Mouse (Mus musculus) cortical plate, adult 2 months (tissue): ENCODE results near the gene Mpc1. TPM values are rescaled to one million over a fixed set of nuclear protein-coding genes. Genes with fewer than 3 reads are reported as not detected.
"Not testable (repeated sequence)": the region's sequence is repeated elsewhere in the genome, so short reads cannot be mapped to it uniquely, and the experiment has no call there.

ENCODE experiments used
- H3K27ac ChIP-seq: fragments of 200-500 bp; 2 replicates; pipeline ENCODE4 v1.5.1; 2012; ENCODE audit warnings: low read length, control low read depth, inconsistent platforms; ENCODE audit not compliant: insufficient read depth
- H3K4me1 ChIP-seq: fragments of 200-500 bp; 2 replicates; pipeline ENCODE4 v1.6.1; 2011; ENCODE audit warnings: low read length; ENCODE audit not compliant: control insufficient read depth, insufficient read depth
- H3K4me3 ChIP-seq: fragments of 200-500 bp; 2 replicates; pipeline ENCODE4 v1.5.1; 2011; ENCODE audit warnings: mild to moderate bottlenecking, low read length, control low read depth; ENCODE audit not compliant: insufficient read depth
- CTCF ChIP-seq: fragments of 200-500 bp; IDR thresholded peaks from 2 replicates; pipeline ENCODE4 v1.5.1; 2011; ENCODE audit warnings: mild to moderate bottlenecking, control low read depth, low read length; ENCODE audit not compliant: insufficient read depth; ENCODE audit errors: extremely low read depth
- POLR2A ChIP-seq: fragments of 200-500 bp; IDR thresholded peaks from 2 replicates; pipeline ENCODE4 v1.6.1; 2011; ENCODE audit warnings: mild to moderate bottlenecking, low read length, control low read depth; ENCODE audit not compliant: insufficient read depth; ENCODE audit errors: extremely low read depth
- polyA plus RNA-seq: library from polyadenylated mRNA; depleted of rRNA; stranded (reverse); fragments of >200 nt; gene quantifications from 2 replicates; pipeline ENCODE4 v1.2.3, GENCODE M21; 2012

The Mpc1 gene
- polyA plus RNA-seq, 1 experiment = 433 TPM

DNA sequence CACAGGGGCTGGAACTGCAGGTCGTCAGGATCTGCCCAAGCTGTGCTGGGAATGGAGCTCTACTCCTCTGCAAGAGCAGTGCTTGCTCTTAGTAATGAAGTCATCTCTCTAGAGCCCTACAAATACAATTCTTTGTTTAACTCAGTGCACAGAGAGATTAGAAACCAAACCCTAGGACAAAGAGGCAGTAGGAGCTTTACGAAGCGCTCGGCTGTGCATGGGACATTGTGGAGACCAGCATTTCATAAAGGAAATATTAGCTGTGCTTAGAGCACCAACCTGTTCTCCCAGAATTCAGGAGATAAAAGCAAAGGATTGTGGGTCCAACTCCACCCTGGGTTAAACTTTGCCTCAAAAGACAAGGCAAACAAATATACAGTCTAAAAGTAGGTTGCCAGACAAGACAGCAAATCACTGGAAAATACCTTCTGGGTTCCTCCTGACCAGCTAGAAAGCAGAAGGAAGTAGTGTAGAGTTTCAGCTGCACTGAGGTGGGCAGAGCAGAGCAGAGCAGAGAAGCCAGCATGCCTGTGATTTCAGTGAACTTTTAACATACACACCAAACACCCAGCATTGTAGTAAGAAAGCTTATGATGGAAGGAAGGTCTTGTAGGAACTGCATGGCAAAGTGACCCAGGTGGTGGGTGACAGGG, 36.5 kb upstream of the Mpc1 start:
- no peak overlapping the region for H3K4me3 ChIP-seq
- TF ChIP-seq POLR2A (no peak), CTCF (no peak)
- no peak overlapping the region for H3K27ac ChIP-seq
- H3K4me1 ChIP-seq = no peaks in the 10 kb centered on the region

DNA sequence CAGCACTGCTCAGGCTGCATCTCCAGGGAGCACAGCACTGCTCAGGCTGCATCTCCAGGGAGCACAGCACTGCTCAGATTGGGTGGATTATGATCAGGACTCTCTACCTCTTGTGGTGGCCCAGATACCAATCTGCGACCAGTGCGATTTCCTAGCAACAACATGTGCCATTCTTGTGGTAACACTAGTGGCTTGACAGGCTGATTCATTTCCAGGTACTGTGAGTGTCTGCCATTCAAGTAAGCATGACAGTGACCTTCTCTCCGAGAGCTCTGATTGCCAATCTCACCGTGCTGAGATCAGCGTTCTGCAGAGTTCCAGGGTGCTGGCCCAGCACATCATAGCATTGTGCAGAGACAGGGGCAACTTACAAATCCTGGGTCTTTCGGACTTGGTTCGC, 31.0 kb upstream of the Mpc1 start:
- Histone ChIP-seq H3K4me3 (no peak overlapping the region), H3K27ac (no peak overlapping the region), H3K4me1 (no peaks in the 10 kb centered on the region)
- TF ChIP-seq CTCF (no peak), POLR2A (no peak)

DNA sequence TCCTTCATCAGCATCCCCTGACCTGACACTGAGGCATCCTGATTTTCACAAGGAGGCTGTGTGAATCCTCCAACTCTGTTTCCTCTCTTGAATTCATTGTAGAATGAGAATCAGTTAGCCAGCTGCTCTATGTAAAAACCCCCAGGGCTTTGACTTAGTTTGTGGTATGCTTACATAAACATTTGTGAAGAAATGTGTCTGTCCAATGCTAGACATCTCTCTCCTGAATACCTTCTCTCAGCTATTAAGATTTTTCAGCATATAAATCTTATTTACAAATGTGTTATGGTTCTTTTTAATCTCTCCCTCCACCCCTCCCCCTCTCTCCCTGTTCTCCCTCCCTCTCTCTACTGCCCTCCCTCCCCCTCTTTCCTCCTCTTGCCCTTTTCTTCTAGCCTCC, 28.4 kb upstream of the Mpc1 start:
- no peaks in the 10 kb centered on the region for H3K4me1 ChIP-seq
- TF ChIP-seq POLR2A = no peak
- TF ChIP-seq CTCF = no peak
- H3K27ac ChIP-seq = no peak overlapping the region
- no peak overlapping the region for H3K4me3 ChIP-seq

DNA sequence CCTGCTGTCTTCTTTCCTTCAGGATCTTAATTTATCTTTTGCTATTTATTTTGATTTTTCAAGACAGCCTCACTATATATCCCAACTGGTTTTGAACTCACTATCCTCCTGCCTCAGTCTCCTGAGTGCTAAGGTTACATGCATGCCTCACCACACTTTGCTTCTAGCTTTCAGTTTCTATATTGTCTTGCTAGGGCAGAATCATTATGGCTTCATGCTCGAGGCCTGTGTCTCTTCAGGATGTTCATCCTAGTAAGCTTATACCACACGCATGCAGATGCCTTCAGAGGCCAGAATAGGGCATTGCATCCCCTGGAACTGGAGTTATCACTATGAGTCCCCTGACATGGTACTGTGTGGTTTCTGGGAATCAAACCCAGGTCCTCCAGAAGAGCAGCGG, 27.8 kb upstream of the Mpc1 start:
- TF ChIP-seq POLR2A (no peak), CTCF (no peak)
- Histone ChIP-seq H3K4me3 (no peak overlapping the region), H3K27ac (no peak overlapping the region), H3K4me1 (no peaks in the 10 kb centered on the region)

DNA sequence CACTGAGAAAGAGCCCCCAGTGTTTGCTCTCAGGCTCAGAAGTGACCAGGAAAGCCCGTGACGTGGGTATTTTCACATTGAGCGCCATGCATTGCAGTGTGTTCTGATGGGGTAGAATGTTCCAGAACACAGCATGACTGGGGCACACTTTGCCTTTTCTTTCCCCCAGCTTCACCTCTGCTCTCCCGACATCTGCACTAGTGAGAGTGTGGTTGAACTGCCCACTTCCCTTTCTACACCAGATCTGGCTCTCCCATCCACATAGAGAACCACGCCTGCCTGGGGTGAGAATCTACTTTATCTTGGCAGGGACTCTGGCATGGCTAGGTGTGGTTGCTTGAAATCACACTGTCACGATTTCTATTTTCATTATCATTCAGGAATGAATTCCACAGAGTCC, 27.1 kb upstream of the Mpc1 start:
- H3K4me3 ChIP-seq = no peak overlapping the region
- no peak overlapping the region for H3K27ac ChIP-seq
- no peaks in the 10 kb centered on the region for H3K4me1 ChIP-seq
- no peak for TF ChIP-seq POLR2A
- TF ChIP-seq CTCF = no peak

DNA sequence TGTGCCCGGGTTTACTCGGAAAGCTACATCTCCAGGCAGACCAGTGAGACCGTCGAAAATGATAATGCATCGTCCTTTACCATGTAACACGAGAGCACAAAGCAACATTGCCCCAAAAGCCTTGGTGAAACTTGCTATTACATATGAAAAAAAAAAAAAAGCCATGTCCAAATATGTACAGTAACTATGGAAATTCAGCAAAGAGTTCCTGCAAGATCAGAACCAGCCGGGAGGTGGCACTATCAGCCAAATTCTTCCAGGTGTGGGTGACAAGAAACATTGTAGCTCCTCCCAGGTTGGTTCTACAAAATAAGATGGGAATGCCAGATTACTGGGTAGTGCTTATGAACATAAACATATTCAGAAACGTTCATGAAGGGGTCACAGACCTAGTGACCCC, 25.7 kb upstream of the Mpc1 start:
- Histone ChIP-seq H3K4me3 (no peak overlapping the region), H3K4me1 (no peaks in the 10 kb centered on the region), H3K27ac (no peak overlapping the region)
- no peak for TF ChIP-seq POLR2A
- TF ChIP-seq CTCF = peak; percentile 22; the same call in 1 of the 2 replicates

DNA sequence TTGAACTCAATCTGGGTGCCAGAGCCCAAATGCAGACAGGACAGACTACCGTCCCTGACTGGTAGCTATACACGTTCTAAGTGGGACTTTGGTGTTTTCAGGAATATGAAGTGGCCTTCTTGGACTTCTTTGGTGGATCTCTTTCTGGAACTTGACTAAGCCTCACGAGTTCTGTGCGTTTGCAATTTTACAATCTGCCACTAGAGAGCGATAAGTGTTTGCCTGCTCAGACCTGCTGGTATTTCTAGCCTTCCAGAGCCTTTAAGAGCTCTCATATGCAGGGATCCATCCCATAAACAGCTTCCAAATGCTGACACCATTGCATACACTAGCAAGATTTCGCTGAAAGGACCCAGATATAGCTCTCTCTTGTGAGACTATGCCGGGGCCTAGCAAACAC, 18.1 kb upstream of the Mpc1 start:
- H3K4me3 ChIP-seq, H3K27ac ChIP-seq, H3K4me1 ChIP-seq: not testable (repeated sequence)
- peak; percentile 84 for TF ChIP-seq CTCF

DNA sequence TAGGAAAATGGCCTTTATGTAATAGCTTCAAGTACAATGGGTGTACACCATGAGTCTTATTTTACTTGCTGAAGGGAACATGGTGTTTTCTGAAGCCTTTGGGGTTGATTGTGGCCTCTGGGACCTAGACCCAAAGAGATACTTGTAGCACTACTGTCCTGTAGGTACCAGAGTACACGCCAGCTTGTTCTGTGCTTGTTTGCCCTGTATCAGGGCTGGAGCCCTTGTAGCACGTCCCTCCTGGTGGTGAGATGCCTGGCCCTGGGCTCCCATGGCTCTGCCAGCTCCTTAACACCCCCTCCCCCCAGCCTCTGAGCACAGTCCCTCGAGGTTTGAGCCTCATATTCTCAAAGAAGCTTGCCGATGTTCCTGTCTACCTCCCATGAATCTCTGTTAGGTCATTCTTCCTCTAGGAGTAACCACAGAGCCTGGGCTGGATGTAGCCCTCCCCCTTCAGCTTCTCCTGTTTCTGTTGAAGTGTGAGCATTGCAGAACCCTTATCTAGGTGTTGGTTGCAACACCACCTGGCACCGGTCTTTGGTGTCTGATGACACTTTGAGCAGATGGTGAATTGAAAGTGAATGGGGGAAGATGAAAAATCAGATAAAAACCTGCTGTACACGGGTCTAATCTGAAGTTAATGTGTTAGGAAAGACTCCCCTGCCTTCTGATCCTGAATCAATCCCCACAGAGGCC, 10.5 kb upstream of the Mpc1 start:
- TF ChIP-seq CTCF (no peak), POLR2A (no peak)
- no peaks in the 10 kb centered on the region for H3K4me1 ChIP-seq

DNA sequence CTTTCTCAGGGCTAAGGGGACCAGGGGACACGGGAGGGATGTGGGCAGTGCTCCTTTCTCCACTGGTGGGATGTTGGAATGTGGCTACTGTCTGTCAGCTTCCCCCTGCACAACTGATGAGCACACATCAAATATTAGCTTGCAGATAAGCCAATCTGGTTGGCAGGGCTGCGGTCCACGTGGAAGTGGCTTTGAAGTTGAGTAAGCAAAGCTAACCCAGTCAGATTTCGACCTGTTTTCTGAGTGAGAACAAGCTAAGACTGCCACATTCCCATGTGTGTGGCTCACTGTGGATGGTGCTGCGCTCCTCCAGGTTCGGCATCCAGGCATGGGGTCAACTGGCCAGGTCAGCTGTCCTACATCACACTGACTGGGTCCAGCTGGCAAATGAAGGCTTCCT, 9.8 kb upstream of the Mpc1 start:
- Histone ChIP-seq H3K4me1 (no peaks in the 10 kb centered on the region), H3K4me3 (no peak overlapping the region), H3K27ac (no peak overlapping the region)
- TF ChIP-seq POLR2A (no peak), CTCF (no peak)

More for the DNA sequence above, 10.5 kb upstream of the Mpc1 start:
- no peak overlapping the region for H3K27ac ChIP-seq
- no peak overlapping the region for H3K4me3 ChIP-seq

DNA sequence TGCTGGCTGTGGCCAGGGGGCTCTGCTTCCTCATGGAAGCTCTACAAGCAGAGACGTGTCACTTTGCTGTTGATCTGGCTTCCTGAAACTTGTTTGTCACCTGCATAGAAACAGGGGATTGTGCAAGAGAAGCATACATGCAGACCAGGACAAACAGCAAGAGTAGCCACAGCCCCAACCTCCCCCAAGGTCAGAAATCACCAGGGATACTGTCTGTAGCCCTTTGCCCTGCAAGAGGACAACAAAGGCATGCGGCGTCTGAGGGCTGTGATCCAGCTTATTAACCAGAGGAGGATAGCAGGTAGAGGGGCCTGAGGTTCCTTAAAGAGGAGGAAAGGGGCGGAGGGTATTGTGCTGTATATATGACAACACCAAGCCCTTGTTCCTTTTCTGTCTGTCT, 6.6 kb upstream of the Mpc1 start:
- TF ChIP-seq POLR2A (no peak), CTCF (no peak)

More for the DNA sequence above, 6.6 kb upstream of the Mpc1 start:
- Histone ChIP-seq H3K27ac (no peak overlapping the region), H3K4me3 (no peak overlapping the region), H3K4me1 (no peaks in the 10 kb centered on the region)
